Mouse (Mus musculus) layer of hippocampus, adult 9-11 months (tissue): ENCODE measurements at regions not wholly inside any gene's neighbourhood (a gene's known extent, or its start where the extent isn't known, plus 50 kb on each side); places are given as distances from the start of the nearest gene placed in this dataset.

Experiments used
- DNase-seq: peaks from one replicate; pipeline ENCODE4 v3.0.0; 2022

DNA sequence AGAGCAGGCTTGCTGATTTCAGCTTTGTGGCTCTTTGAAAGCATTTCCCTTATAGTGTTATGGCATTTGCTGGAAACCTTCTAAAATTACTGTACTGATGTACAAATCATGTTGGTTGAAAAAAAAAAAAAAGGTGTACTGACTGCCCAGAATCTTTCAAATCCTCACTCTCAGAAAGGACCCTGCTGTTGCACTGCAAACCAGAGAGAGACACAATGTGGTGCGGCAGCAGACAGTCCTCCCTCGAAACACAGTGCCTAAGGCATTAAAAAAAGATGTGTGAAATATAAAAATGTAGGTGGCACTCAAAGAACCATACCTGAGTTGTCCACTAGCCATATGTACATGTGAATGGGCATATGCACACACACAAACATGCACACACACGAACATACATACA, 128.3 kb downstream of the Actr3 start:
- DNase-seq = no peak

DNA sequence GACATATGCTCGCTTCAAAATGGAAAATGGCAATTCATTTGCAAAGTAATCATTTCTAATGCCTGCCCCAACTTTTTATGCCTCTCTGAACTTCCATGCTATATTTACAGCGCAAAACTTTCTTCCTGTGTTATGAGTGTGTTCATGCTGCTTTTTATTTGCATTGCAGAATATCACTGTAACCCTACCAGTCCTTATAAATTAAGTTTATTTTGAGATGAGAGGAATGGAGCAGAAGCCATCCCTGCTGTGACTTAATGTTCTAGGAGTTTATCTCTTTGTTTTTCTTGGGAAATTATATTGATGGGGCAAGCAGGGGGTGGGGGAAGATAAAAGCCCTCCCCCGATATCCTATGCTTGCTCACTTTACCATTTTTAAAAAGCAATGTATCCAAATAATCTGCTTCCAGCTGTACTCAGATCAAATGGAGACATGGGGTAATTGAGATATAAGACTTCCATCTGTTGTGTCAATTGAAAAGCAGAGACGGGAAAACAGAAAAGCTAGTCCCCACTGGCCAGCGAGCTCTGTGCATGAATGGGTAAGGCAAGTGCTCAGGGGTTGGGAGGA, 136.9 kb downstream of the Actr3 start:
- no peak for DNase-seq

DNA sequence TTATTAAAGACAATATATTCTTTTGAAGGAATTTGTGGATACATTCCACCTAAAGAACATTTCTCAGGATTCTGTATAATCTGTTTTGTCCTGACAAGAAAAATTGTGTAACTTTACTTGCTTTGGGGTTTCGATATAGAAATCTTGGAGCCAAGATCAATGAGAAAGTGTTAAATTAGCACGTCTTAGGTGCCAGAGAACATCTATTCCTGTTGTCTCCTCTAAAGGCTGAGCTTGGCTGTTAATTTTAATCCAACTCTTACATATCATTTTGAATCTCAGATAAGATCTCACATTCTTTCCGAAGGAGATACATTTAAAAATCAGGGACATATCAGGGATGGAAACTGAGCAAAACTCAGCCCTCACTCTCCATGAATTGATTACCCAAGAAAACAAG, 139.9 kb downstream of the Actr3 start:
- DNase-seq = no peak

DNA sequence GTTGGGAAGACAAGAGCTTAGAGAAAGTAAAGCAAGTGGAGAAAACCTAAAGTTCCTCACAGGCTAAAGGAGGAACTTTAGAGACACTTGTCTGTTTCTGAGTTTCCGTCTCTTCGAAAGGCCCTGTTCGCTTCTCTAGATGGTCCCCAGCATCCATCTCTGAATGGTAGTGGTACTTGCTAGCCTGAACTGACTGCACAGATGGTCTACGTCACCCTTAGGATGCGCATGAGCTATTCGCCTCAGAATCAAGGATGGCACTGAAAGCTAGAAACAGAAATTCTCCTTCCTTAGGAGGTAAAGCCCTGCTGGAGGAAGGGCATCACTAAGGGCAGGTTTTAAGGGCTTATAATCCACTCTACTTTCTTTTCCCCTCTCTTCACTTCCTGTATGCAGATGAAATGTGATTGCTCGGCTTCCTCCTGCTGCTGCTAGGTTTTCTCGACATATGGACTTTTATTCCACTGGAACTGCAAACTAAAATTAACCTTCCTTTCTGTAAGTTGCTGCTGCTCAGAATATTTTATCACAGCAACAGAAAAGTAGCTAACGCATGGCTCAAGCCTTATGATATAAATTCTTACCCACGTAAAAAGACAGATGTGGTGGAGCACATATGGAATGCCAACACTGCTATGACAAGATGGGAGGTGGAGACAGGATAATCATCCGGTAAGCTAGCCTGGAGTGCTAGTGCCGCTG, 145.1 kb downstream of the Actr3 start:
- no peak for DNase-seq

DNA sequence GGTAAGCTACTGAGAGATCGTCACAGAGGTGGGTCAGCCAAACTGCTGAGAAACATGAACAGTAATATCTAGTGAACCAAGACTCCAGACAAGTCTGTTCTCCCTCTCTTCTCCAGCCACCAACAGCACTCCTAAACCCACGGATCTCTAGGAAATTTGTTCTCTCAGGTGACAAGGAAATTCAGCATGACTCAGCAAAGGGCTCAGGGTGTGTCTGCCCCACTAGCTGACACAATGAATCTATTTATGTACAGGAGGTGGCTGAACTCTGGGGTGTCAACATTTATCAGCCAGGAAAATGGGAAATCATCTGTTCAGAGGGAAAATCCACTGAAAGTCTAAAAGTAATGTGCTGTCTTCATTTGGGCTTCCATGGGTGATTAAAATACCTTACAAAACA, 149.2 kb downstream of the Actr3 start:
- DNase-seq = no peak

DNA sequence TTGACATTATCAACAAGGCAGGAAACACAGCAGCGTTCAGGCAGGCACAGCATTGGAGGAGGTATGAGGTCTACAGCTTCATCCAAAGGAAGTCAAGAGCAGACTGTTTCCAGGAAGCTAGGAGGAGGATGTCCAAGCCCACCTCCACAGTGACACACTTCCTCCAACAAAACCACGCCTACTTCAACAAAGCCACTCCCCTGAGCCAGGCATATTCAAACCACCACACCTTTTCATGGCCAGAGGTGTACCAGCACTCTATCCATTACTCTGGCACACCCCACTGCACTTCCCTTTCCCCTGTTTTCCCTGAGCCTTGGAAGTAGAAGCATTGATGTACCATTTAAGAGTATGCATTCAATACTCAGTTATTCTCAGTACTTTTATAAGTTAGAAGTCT, 150.8 kb downstream of the Actr3 start:
- DNase-seq = no peak

DNA sequence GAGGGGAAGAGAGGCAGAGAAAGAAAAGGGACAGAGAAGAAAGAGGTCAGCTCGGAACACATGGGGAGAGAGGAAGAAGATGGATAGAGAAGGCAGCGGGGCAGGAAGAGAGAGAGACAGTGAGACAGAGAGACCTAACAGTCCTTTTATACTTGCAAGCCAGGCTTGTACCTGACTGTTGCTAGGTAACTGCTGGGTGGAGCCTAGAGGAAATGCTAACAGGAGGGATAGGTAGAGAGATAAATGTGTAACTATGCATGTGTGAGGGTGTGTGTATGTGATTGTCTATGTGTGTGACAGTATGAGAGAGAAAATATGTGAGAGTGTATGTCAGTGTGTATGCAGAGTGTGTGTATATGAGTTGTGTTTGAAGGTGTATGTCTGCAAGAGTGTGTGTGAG, 161.8 kb downstream of the Actr3 start:
- DNase-seq = no peak

DNA sequence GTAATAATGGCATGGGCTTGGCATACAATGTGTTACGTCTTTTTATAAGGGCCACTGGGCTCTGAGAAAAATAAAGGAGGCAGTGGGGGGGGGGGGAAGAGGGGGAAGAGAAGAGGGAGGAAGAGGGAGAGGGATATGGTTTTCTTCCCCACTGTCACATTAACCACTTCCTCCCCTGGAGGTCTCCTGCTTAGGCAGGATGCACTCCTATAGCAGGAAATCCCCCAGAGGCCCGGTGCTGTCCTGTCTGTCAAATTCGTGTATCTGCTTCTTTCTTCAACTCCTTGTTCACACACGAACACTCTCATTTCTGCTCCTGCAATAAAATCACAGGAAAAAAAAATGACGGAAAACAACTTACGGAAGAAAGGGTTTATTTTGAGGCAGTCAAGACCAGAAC, 171.8 kb downstream of the Actr3 start:
- DNase-seq = no peak

DNA sequence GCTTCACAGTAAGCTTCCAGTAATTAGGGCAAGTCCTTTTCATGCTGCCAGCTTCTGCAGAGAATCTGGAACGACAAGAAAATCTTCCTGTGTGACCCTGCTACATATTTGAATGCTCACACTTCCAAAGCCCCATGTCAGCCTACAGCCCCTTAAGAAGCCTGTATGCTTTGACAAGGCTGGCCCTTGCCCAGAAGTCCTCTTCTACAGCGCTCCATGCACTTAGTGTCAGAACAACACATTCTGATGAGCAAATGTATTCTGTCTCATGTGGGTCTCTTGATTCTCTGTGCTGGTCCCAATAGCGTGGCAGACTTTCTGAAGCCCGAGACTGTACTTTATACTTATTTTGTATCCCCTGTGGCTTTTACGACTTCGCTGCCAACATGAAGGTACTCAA, 172.5 kb downstream of the Actr3 start:
- DNase-seq = no peak

DNA sequence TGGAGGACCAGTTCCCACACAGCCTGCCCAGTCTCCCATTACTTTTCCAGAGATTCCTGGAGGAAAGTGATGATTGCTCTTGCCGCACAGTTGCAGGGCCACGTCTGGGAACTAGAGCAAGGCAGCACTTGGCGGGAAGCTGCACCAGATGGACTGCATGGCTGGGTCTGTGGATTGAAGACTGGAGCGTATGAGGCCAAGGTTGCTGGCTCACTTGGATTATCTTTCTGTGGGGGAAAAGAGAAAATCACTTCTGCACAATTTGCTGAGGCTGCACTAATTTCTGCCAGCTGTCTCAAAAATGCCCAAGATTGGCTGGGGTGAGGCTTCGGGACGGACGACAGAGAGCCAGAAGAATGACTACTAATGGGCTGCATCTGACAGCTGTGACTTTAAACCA, 193.2 kb downstream of the Actr3 start:
- DNase-seq = no peak

DNA sequence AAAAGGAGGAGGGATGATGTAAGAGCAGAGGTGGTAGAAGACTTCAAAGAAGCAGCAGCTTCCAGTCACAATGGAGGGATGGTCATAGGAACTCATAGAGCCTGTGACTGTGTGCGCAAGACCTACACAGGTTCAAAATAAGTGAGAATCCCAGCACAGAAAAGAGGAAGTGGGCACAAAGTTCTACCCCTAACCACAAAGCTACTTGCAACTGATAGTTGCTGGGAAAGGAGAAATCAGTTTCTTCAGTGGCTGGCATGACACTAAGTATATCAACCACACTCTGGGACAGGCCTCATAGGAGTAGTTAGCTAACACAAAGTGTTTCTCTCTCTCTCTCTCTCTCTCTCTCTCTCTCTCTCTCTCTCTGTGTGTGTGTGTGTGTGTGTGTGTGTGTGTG, 193.8 kb downstream of the Actr3 start:
- DNase-seq = no peak

DNA sequence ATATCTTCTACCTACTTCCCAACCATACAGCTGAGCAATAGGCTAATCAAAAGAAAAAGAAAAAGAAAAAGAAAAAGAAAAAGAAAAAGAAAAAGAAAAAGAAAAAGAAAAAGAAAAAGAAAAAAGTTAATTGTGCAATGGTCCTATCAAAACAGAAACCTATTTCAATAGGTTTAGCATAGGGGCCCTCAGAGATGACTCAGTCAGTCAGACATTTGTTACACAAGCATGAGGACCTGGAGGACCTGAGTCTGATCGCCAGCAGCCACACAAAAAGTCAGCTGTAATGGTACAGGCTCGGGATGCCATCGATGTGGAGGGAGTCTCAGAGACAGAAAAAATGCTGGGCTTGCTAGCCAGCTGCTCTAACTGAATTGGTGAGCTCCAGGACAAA, 197.9 kb downstream of the Actr3 start:
- no peak for DNase-seq

DNA sequence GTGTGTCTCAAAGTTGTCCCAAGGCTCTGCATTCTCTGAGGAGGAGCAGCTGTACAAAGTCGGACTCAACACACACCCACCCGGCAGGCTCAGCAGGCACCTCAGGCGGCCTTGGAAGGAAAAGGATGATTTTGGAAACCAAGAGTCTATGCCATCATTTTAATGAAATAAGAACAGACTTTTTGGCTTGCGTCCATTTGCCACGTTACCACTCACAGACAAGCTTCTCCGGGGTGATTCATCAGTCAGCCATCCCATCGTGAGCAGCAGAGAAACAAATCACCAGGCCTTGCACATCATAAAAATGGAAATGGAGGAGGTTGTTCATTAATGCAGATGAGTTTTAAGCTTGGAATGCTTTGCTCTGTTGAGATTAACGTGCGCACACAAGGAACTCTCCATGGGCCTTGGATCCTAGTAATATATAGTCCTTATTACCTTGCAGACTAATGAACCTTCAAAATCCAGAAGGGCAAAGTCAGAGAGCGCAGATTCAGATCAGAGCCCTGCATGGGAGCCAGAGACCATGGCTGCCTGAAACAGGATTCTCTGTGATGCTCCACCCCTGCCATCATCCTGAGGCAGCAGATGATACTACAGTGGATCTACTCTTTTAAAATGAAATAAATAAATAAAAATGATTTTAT, 198.5 kb downstream of the Actr3 start:
- DNase-seq = peak; percentile 52

DNA sequence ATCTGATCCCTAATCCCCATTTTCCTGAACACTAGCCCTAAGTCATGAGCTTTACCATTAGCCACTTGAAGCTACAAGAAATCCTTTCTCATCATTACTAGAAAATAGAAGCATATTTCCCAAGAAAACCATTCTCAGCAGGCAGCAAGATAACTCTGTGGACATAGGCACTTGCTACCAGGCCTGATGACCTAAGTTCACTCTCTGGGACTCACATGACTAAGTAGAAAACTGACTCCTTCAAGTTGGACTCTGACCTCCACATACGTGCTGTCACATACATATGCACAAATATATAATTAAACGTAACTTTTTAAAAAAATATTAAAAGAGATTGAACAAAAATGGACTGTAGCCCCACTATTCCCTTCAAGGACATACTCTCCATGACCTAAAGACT, 200.8 kb downstream of the Actr3 start:
- no peak for DNase-seq

DNA sequence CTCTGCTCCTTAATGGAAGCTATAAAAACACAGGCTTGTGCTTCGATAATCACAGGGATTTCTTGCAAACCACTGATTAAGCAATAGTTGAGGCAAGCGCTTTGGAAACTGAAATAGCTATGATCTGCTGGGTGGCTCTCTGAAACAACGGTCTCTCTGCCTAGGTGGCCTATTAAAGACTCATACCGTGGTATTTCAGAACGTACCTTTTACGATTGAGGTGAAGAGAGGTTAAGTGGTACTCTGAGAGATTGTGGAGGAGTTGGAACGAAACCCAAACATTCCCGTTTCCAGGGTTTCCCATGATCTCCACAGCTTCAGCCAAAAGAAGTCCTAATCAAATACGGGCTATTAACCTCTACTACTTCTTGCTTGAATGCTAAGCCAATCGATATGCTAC, 212.2 kb downstream of the Actr3 start:
- no peak for DNase-seq

DNA sequence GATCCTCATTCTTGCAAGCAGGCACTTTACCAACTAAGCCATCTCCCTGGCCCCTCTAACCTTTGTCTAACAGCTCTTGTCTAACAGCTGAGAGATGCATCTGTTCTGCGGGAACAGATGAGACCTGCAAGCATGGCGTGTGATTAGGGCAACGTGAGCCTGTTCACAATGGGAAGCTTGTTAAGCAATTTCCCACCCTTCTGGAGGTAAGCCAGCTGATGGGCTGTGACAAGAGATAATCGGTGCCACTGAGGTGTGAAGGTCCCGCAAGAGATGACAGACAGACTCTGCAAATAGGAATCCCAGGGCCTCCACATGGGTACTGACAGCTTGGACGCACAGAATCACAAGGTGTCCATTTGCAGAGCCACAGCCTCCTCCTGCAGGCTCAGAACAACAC, 219.3 kb downstream of the Actr3 start:
- DNase-seq = no peak

DNA sequence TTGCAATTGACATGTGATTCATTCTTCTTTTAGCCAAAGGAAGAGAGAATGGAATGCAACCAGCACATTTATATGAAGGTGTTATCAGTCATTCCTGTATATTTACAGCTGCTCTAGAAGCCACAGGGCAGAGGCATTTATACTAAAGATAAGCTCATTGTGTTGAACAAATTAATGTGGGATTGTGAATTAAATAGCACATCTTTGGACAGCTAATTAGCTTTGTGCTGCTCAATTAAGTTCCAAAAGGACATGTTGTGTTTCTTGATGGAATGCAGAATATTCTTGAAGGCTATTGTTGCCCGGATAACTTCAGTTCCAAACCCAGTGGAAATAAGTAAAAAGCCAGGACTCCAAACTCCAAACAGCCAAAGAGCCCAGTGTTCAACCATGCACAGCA, 248.4 kb downstream of the Actr3 start:
- DNase-seq = no peak

DNA sequence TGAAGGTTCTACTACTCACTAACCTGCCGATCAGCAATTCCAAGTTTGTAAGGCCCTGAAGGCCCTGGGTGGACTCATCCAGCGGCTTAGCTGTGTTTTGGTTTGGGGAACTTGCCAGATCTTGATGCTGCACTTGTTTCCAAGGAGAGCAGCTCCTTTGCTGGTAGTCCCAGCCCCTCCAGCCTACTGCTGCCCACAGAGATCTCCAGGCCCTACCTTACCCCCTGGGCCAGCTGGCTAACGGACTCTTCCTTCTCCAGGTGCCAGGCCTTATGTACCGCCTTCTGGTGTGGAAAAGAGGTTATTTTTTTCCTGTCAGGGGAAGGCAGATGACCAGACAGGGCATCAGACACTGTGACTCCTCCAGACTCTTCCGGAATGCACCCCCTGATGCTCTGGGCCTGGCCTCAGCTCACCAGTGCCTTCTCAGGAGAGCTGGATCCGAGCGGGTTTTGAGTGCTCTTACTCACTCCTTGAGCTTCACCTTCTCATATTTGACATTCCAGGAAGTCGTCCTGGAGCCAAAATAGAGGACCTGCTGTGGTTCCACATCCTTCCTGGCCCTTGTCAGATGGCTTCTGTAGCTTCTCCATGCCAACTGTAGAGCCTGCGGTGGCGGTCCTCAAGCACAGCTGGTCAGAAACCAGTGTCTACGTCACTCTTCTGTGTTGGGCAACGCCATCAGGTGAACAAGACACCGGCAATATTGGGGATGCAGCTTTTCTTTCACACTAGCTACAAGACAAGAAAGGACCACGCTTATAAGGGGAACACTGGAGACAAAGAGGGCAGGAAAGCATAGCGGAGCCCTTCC, 259.2 kb downstream of the Actr3 start:
- no peak for DNase-seq

DNA sequence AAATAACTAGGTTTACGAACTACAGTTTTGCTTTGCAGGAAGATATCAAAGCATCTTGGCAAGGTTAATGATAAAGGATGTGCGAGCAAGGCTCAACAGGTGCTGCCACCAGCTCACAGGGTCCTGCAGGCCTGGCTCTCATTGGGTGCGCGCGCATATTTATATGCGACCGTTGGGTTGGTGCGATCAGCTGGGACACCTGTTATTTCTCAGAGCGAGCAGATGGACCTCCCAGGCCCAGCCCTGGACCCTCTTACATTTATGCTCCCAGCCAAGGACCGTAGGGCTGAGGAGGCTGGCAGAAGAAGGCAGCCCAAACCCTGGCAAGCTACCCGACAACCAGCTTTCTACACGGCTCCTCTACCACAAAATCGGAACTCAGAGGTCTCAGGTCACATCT, 260.8 kb downstream of the Actr3 start:
- no peak for DNase-seq

DNA sequence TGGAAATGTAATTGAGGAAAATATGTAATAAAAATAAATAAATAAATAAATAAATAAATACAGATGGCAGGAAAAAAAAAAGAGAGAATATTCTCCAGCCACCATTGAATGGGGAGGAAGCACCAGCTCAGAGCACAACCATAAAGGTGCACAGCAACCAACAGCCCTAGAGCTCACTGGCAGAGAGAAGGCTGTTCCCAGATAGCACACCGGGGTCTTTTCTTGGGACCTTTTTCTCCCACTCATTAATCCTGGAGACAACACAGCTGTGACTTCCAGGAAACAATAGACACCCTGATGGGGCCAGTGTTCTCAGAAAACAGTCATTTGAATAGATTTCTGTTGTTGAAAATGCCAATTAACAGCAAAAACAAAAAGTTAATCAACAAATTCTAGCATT, 263.1 kb downstream of the Actr3 start:
- no peak for DNase-seq

DNA sequence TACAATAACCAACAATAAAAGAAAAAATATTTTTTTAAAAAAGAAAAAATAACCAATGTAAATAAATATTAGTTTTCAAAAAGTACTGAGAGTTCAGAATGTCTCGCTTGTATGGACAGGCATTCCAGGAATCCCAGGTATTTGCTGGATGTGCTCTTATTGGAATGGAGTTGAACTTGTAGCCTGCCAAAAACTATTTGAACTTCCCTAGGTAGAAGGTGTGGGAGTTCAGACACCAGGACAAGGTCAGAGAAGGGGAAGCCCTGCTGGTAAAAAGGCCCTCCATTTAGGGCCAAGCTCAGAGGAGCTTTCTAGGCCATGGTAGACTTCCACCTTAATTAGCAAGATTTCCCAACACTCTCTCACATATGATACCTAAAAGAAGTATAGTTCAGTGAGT, 270.3 kb downstream of the Actr3 start:
- no peak for DNase-seq

DNA sequence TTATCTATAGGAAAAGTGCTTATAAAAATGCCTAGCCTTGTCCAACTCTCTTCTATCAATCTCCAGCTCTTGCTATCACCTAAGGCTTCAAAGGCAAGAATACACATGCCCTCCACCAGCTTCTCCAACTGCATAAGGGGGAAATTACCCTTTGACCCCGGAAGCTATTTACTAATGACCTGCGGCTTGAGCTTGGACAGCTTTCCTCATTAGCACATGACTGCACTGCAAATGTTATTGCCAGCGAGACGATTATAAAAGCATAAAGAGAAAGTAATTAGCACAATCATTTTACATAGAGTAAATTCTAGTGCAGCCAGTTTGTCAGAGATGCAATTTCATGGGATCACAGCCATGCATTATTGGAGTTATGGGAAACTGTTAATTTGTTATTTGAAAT, 277.0 kb downstream of the Actr3 start:
- no peak for DNase-seq

DNA sequence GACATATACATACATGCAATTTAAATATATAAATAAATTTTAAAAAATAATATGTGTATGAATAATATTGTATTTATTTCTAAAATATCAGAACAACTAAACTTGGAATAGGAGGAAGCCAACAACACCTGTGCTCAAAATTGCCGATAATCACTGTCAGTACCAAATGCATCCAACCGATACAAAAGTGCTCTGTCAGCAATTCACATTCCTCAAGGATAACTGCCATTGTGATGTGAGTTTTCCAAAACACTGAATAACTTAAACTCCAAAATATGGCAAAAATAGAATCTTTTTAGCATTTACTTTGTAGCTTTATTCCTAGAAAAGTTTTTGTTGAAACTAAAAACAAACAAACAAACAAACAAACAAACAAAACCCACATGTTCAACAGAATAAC, 279.4 kb downstream of the Actr3 start:
- no peak for DNase-seq

DNA sequence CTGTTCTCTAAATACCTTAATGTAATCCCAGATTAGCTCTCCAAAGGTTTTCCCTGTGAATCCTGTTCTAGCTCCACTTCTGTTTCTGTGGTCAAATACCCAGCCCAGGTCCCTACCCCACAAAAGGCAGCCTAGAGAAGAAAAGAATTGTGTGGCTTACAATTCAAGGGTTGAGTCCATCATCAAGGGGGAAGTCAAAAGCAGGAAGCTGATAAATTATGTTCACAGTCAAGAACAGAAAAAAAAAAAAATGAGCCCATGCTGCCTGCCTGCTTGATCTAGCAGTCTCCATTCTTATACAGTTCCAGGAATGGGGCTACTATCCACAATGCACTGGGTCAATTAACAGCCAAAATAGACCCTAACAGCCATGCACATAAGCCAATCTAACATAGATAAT, 285.7 kb downstream of the Actr3 start:
- DNase-seq = no peak
